Mouse (Mus musculus) limb, embryonic 13.5 days (tissue): ENCODE results near the gene Olfr1537. TPM values are rescaled to one million over a fixed set of nuclear protein-coding genes. Genes with fewer than 3 reads are reported as not detected.

Source experiments
- ATAC-seq: fragments of 200-750 bp; cut with Nextera tagmentation; 2 replicates; pipeline ENCODE4 v1.8.0; 2017; ENCODE audit warnings: low read depth, moderate number of reproducible peaks, moderate TSS enrichment; ENCODE audit not compliant: low FRiP score
- H3K27ac ChIP-seq: fragments of 300-500 bp; sonication (generic); 2 replicates; pipeline ENCODE4 v1.5.1; 2015; ENCODE audit warnings: inconsistent platforms, mild to moderate bottlenecking, moderate library complexity
- H3K27me3 ChIP-seq: fragments of 300-500 bp; sonication (generic); 2 replicates; pipeline ENCODE4 v1.6.1; 2015; ENCODE audit warnings: mild to moderate bottlenecking, inconsistent platforms
- H3K36me3 ChIP-seq: fragments of 300-500 bp; sonication (generic); 2 replicates; pipeline ENCODE4 v1.6.1; 2015; ENCODE audit warnings: inconsistent platforms, mild to moderate bottlenecking, moderate library complexity
- H3K4me1 ChIP-seq: fragments of 300-500 bp; sonication (generic); 2 replicates; pipeline ENCODE4 v1.6.1; 2015; ENCODE audit warnings: inconsistent platforms
- H3K4me2 ChIP-seq: fragments of 300-500 bp; sonication (generic); replicated peaks from 2 replicates; pipeline ENCODE4 v1.6.1; 2015; ENCODE audit warnings: inconsistent platforms, mild to moderate bottlenecking, moderate library complexity
- H3K4me3 ChIP-seq: fragments of 300-500 bp; sonication (generic); 2 replicates; pipeline ENCODE4 v1.5.1; 2015; ENCODE audit warnings: moderate library complexity, mild to moderate bottlenecking, inconsistent platforms
- H3K9ac ChIP-seq: fragments of 300-500 bp; sonication (generic); 2 replicates; pipeline ENCODE4 v1.6.1; 2015; ENCODE audit warnings: mild to moderate bottlenecking, inconsistent platforms
- H3K9me3 ChIP-seq: fragments of 300-500 bp; sonication (generic); 2 replicates; pipeline ENCODE4 v1.6.1; 2016; ENCODE audit warnings: inconsistent platforms
- WGBS: fragments of 180-500 bp; shearing (Covaris S2); methylation state at CpG from one replicate; pipeline ENCODE4 v1.1.7; 2015; 5-methylcytosine and 5-hydroxymethylcytosine counted together
- polyA plus RNA-seq: library from polyadenylated mRNA; unstranded; fragments of >200 nt; fragmentation: Nextera tagmentation; extraction: Ambion mirVana; gene quantifications from 2 replicates; pipeline ENCODE4 v1.2.1, GENCODE M21; 2015

Gene Olfr1537
- not detected in 2 replicates for polyA plus RNA-seq

DNA sequence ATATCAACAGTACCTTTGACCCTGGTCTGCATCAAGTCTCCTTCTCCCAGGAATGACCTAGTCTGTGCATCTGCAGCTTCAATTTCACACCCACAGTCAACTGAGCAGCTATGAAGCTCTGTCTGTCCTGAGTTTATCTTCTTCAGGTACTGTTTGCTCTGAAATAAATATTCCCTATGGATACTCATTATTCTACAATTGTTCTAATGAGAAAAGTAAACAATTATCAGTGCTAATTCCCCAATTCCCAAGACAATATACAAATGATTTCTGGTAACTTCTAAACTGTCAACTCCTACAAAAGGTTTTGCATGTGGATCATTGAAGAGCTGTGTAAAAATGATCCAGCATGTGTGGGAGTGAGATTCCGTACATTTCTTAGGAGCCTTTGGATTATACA lies at the start of gene Olfr1537:
TSS of gene Olfr1537 (minus strand) at position 101 of the 400 bp plus-strand sequence.
- ATAC-seq, result no peak
- Histone ChIP-seq H3K4me1 (no peaks in the 10 kb centered on the region), H3K4me2 (no peak within 1 kb of the TSS), H3K27ac (no peak within 1 kb of the TSS), H3K4me3 (no peak within 1 kb of the TSS), H3K36me3 (no peaks in the 10 kb centered on the region), H3K9me3 (no peaks in the 10 kb centered on the region), H3K9ac (no peak within 1 kb of the TSS), H3K27me3 (no peaks in the 10 kb centered on the region)
- 86% methylated on average over 1 of the region's 1 CpGs for WGBS

DNA sequence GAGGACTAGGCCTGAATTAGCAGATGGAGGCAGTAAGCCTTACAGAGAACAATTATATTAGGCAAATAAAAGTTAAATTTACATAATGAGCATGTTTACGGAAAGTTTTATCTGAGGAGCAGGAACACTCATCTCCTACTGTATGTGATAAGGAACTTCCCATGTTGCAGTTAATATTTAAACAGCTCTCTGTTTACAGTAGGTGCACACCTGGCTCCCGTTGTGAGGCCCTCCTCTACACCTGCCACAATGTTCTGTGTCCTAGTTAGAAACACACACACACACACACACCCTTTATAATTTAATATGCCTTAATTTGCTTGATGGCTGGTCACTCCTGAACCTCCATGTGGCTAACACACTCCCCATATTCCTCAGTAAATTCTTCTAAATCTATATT lies 37.3 kb upstream of the Olfr1537 start:
- no peak overlapping the region for H3K4me3 ChIP-seq
- 77% methylated on average over 2 of the region's 2 CpGs for WGBS
- H3K27me3 ChIP-seq, result no peaks in the 10 kb centered on the region
- H3K27ac ChIP-seq, result no peak overlapping the region
- no peaks in the 10 kb centered on the region for H3K4me1 ChIP-seq
- ATAC-seq, result no peak
- no peak overlapping the region for H3K9ac ChIP-seq
- no peaks in the 10 kb centered on the region for H3K36me3 ChIP-seq
- no peak overlapping the region for H3K4me2 ChIP-seq
- no peaks in the 10 kb centered on the region for H3K9me3 ChIP-seq

DNA sequence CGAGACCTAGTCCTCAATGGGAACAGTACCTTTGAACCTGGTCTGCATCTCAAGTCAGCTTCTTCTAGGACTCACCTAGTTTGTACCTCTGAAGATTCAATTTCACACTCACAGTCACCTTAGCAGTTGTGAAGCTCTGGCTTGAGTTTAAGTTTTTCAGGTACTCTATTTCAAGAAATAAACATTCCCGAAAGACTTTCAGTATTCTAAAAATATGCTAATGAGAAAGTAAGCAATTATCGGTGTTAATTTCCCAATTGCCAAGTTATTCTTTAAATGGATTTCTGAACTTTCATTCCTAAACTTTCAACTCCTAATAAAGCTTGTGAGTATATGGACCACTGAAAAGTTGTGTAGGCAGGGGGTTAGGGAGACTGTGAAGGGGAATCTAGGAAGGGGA lies 26.9 kb upstream of the Olfr1537 start, which contains the start of gene Olfr945:
TSS of gene Olfr945 (minus strand) at position 101 of the 400 bp plus-strand sequence.
- no peak within 1 kb of the TSS for H3K27ac ChIP-seq

DNA sequence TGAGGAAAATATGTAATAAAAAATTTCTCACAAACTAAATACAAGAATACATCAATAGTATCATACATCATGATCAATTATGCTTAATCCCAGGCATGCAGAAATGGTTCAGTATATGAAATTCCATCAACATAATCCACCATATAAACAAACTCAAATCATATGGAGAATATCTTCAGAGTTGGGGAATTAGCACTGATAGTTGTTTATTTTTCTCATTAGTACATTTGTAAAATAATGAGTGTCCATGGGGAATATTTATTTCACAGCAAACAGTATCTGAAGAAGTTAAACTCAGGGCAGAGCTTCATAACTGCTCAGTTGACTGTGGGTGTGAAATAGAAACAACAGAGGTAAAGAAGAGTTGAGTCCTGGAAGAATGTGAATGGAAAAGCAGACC lies 48.2 kb downstream of the Olfr1537 start, which contains the start of gene Olfr944:
TSS of gene Olfr944 (plus strand) at position 301 of the 400 bp plus-strand sequence.
- no peak for ATAC-seq
- no peaks in the 10 kb centered on the region for H3K4me1 ChIP-seq
- no peak within 1 kb of the TSS for H3K4me2 ChIP-seq
- H3K9me3 ChIP-seq, result no peaks in the 10 kb centered on the region
- H3K27ac ChIP-seq, result no peak within 1 kb of the TSS
- no peaks in the 10 kb centered on the region for H3K27me3 ChIP-seq
- H3K4me3 ChIP-seq, result no peak within 1 kb of the TSS
- no peaks in the 10 kb centered on the region for H3K36me3 ChIP-seq
- no peak within 1 kb of the TSS for H3K9ac ChIP-seq

More for the DNA sequence above, 26.9 kb upstream of the Olfr1537 start, which contains the start of gene Olfr945:
- Histone ChIP-seq H3K4me3 (no peak within 1 kb of the TSS), H3K4me1 (no peaks in the 10 kb centered on the region), H3K9ac (no peak within 1 kb of the TSS), H3K4me2 (no peak within 1 kb of the TSS), H3K27me3 (no peaks in the 10 kb centered on the region), H3K36me3 (no peaks in the 10 kb centered on the region), H3K9me3 (no peaks in the 10 kb centered on the region)
- WGBS, result 90% methylated on average over 3 of the region's 3 CpGs
- no peak for ATAC-seq

Other genes with a start within 250 kb of the Olfr1537 start
- gene Olfr146, start 226.6 kb downstream of the Olfr1537 start, polyA plus RNA-seq, result not detected in 2 replicates
- gene Olfr937, start 185.0 kb downstream of the Olfr1537 start, polyA plus RNA-seq, result not detected in 2 replicates
- not detected in 2 replicates for gene Olfr938, start 171.1 kb downstream of the Olfr1537 start, polyA plus RNA-seq
- gene Olfr27, start 121.9 kb downstream of the Olfr1537 start, polyA plus RNA-seq, result not detected in 2 replicates
- not detected in 2 replicates for gene Olfr943, start 83.7 kb downstream of the Olfr1537 start, polyA plus RNA-seq
- not detected in 2 replicates for gene Olfr944, start 48.1 kb downstream of the Olfr1537 start, polyA plus RNA-seq
- gene Olfr945, start 26.8 kb upstream of the Olfr1537 start, polyA plus RNA-seq, result not detected in 2 replicates
- gene Olfr948, start 76.1 kb upstream of the Olfr1537 start, polyA plus RNA-seq, result not detected in 2 replicates
- gene Olfr951, start 137.4 kb upstream of the Olfr1537 start, polyA plus RNA-seq, result not detected in 2 replicates
- not detected in 2 replicates for gene Olfr952, start 177.2 kb upstream of the Olfr1537 start, polyA plus RNA-seq
- not detected in 2 replicates for gene Olfr954, start 206.7 kb upstream of the Olfr1537 start, polyA plus RNA-seq
- not detected in 2 replicates for gene Olfr955, start 221.9 kb upstream of the Olfr1537 start, polyA plus RNA-seq
- gene Olfr44, start 244.0 kb upstream of the Olfr1537 start, polyA plus RNA-seq, result not detected in 2 replicates